Mouse (Mus musculus) kidney, embryonic 15.5 days (tissue): Measurements from ENCODE around the gene Rc3h2. TPM values are rescaled to one million over a fixed set of nuclear protein-coding genes. Genes with fewer than 3 reads are reported as not detected.

Source experiments
- ATAC-seq: fragments of 200-750 bp; cut with Nextera tagmentation; replicated peaks from 2 replicates; pipeline ENCODE4 v1.8.0; 2017; ENCODE audit warnings: moderate TSS enrichment; ENCODE audit not compliant: low FRiP score
- H3K27ac ChIP-seq: fragments of 300-500 bp; sonication (generic); 2 replicates; pipeline ENCODE4 v1.5.1; 2015; ENCODE audit warnings: mild to moderate bottlenecking, inconsistent platforms
- H3K27me3 ChIP-seq: fragments of 300-500 bp; sonication (generic); 2 replicates; pipeline ENCODE4 v1.6.1; 2015; ENCODE audit warnings: inconsistent platforms
- H3K36me3 ChIP-seq: fragments of 300-500 bp; sonication (generic); 2 replicates; pipeline ENCODE4 v1.6.1; 2015; ENCODE audit warnings: inconsistent platforms
- H3K4me1 ChIP-seq: fragments of 300-500 bp; sonication (generic); 2 replicates; pipeline ENCODE4 v1.6.1; 2015; ENCODE audit warnings: inconsistent platforms
- H3K4me2 ChIP-seq: fragments of 300-500 bp; sonication (generic); 2 replicates; pipeline ENCODE4 v1.6.1; 2015; ENCODE audit warnings: moderate library complexity, mild to moderate bottlenecking, inconsistent platforms
- H3K4me3 ChIP-seq: fragments of 300-500 bp; sonication (generic); replicated peaks from 2 replicates; pipeline ENCODE4 v1.5.1; 2015; ENCODE audit warnings: mild to moderate bottlenecking, inconsistent platforms
- H3K9ac ChIP-seq: fragments of 300-500 bp; sonication (generic); 2 replicates; pipeline ENCODE4 v1.6.1; 2015; ENCODE audit warnings: mild to moderate bottlenecking, inconsistent platforms
- H3K9me3 ChIP-seq: fragments of 300-500 bp; sonication (generic); replicated peaks from 2 replicates; pipeline ENCODE4 v1.6.1; 2016; ENCODE audit warnings: inconsistent platforms
- WGBS: fragments of 180-500 bp; shearing (Covaris S2); methylation state at CpG from one replicate; pipeline ENCODE4 v1.1.7; 2015; ENCODE audit warnings: mixed read lengths; 5-methylcytosine and 5-hydroxymethylcytosine counted together
- polyA plus RNA-seq: library from polyadenylated mRNA; unstranded; fragments of >200 nt; fragmentation: Nextera tagmentation; extraction: Ambion mirVana; gene quantifications from 2 replicates; pipeline ENCODE4 v1.2.1, GENCODE M21; 2015

Gene Rc3h2
- polyA plus RNA-seq, 1 experiment from 2014 or later: 15.6 TPM

DNA sequence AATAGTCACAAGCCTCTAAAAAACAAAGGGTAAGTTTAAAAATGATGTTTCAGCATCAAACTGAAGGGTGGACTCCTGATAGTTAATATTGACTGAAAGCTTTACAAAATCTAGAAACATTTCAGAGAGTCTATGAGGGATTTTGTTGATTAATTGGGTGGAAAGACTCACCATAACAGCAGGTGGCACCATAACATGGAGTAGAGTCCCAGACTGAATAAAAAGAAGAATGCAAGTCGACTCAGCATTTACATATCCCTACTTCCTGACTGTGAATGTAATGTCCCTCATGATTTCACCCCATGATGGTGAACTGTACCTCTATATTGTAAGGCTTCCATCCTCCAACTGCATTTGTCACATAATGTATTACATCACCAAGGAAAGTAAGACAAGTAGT is 27.2 kb downstream of the Rc3h2 start:
- Histone ChIP-seq H3K9me3 (no peaks in the 10 kb centered on the region), H3K36me3 (peaks cover 58% of the 10 kb centered on the region), H3K9ac (no peak overlapping the region), H3K4me2 (no peak overlapping the region), H3K4me1 (no peaks in the 10 kb centered on the region), H3K27ac (no peak overlapping the region), H3K27me3 (no peaks in the 10 kb centered on the region), H3K4me3 (no peak overlapping the region)
- 53% methylated on average over 1 of the region's 1 CpGs for WGBS
- no peak for ATAC-seq

GRCm38 (mm10) chr2:37382921-37383320 is 39.8 kb downstream of the Rc3h2 start:
- H3K27ac ChIP-seq: no peak overlapping the region
- no peaks in the 10 kb centered on the region for H3K9me3 ChIP-seq
- H3K36me3 ChIP-seq: peaks cover 62% of the 10 kb centered on the region
- no peaks in the 10 kb centered on the region for H3K4me1 ChIP-seq
- WGBS: 95% methylated on average over 9 of the region's 9 CpGs
- H3K4me2 ChIP-seq: no peak overlapping the region
- H3K27me3 ChIP-seq: no peaks in the 10 kb centered on the region
- H3K9ac ChIP-seq: no peak overlapping the region
- no peak overlapping the region for H3K4me3 ChIP-seq
- no peak for ATAC-seq

DNA sequence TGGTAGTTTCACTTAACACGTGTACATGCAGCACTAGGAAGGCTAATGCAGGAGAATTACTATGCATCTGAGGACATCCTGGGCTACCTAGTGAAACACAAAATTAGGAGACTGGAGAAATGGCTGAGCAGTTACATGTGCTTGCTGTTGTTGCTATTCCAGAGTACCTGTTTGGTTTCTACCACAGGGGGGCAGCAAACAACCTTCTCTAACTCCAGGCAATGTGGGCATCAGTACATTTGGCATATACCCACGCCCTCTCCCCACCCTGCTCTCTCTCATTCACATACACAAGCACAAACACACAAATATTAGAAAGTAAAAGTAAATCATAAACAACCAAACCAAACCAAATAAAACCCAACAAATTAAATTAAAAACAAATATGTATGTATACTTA is 42.5 kb downstream of the Rc3h2 start:
- no peak overlapping the region for H3K4me2 ChIP-seq
- no peak overlapping the region for H3K9ac ChIP-seq
- no peak for ATAC-seq
- peaks cover 70% of the 10 kb centered on the region for H3K36me3 ChIP-seq
- 65% methylated on average over 2 of the region's 2 CpGs for WGBS
- no peaks in the 10 kb centered on the region for H3K4me1 ChIP-seq
- H3K4me3 ChIP-seq: no peak overlapping the region
- no peak overlapping the region for H3K27ac ChIP-seq
- no peaks in the 10 kb centered on the region for H3K9me3 ChIP-seq
- H3K27me3 ChIP-seq: no peaks in the 10 kb centered on the region

GRCm38 (mm10) chr2:37376018-37376417 is 46.7 kb downstream of the Rc3h2 start:
- H3K9ac ChIP-seq: no peak overlapping the region
- no peak overlapping the region for H3K4me3 ChIP-seq
- WGBS: 96% methylated on average over 1 of the region's 1 CpGs

DNA sequence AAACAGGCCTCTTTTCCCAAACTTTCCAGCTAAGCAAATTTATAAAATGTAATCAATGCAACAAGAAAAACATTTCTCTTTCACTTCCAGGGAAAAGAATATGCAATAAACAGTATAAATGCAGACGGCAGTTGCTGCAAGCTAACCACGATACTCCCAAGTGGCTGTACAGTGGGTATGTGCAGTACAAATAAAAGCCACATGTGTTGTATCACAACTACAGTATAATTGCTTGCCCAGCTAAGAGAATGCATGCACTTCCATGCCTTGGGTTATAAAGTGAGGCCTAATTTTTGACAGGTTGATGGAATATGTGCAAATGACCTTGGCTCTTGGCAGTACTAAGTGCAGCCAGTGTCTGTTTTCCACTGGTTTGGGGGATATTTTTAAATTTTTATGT is 52.1 kb downstream of the Rc3h2 start:
- Histone ChIP-seq H3K9me3 (no peaks in the 10 kb centered on the region), H3K4me2 (no peak overlapping the region), H3K27me3 (no peaks in the 10 kb centered on the region), H3K4me1 (no peaks in the 10 kb centered on the region), H3K4me3 (no peak overlapping the region), H3K9ac (no peak overlapping the region), H3K27ac (no peak overlapping the region), H3K36me3 (peaks cover 32% of the 10 kb centered on the region)
- no peak for ATAC-seq
- 90% methylated on average over 2 of the region's 2 CpGs for WGBS

More at GRCm38 (mm10) chr2:37376018-37376417, 46.7 kb downstream of the Rc3h2 start:
- Histone ChIP-seq H3K9me3 (no peaks in the 10 kb centered on the region), H3K36me3 (peaks cover 62% of the 10 kb centered on the region), H3K4me2 (no peak overlapping the region), H3K27ac (no peak overlapping the region), H3K27me3 (no peaks in the 10 kb centered on the region), H3K4me1 (no peaks in the 10 kb centered on the region)
- ATAC-seq: no peak

- H3K27ac ChIP-seq: 0 out of 2 replicates have a peak overlapping the region, but pooled peaks have one; percentile 3
- H3K36me3 ChIP-seq: peaks cover 24% of the 10 kb centered on the region
- no peaks in the 10 kb centered on the region for H3K9me3 ChIP-seq
- no peaks in the 10 kb centered on the region for H3K27me3 ChIP-seq
- ATAC-seq: no peak
- no peak overlapping the region for H3K9ac ChIP-seq
- H3K4me1 ChIP-seq: peaks cover 16% of the 10 kb centered on the region
- WGBS: 83% methylated on average over 2 of the region's 2 CpGs
- H3K4me3 ChIP-seq: peak overlapping the region; percentile 70
- H3K4me2 ChIP-seq: peak overlapping the region; percentile 82
Observed at GRCm38 (mm10) chr2:37359908-37360307, 62.8 kb downstream of the Rc3h2 start.

GRCm38 (mm10) chr2:37358633-37359540 is 63.8 kb downstream of the Rc3h2 start, which contains the start of gene Pdcl:
TSS of gene Pdcl (minus strand) at chr2:37359332.
- peak within 1 kb of the TSS; percentile 99 for H3K27ac ChIP-seq
- ATAC-seq: peak; percentile 99
- peaks cover 34% of the 10 kb centered on the region for H3K36me3 ChIP-seq
- H3K4me1 ChIP-seq: peaks cover 16% of the 10 kb centered on the region
- H3K27me3 ChIP-seq: no peaks in the 10 kb centered on the region
- H3K9ac ChIP-seq: peak within 1 kb of the TSS; percentile 71
- H3K9me3 ChIP-seq: no peaks in the 10 kb centered on the region
- H3K4me3 ChIP-seq: peak within 1 kb of the TSS; percentile 70
- peak within 1 kb of the TSS; percentile 82 for H3K4me2 ChIP-seq
- under 1% methylated on average over 42 of the region's 42 CpGs for WGBS

DNA sequence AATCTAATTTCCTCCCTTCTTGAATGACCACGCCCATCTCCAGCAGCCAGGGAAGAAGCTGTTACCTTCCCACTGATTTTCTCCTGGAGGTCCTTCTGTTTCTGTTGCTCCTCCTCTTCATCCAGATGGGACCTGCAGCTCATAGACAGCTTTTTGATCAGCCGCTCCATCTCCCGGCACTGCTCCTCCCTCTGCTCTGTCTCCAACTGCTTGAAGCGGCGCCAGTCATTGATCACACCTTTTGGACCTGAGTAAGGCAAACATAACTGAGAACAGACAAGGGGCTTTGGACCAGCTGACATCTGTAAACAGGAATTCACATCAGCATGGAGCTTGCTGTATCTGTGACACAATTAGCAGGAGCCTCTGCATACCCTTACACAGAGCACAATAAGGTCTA is 67.1 kb downstream of the Rc3h2 start:
- Histone ChIP-seq H3K36me3 (peaks cover 65% of the 10 kb centered on the region), H3K9ac (no peak overlapping the region), H3K9me3 (no peaks in the 10 kb centered on the region), H3K27ac (no peak overlapping the region), H3K27me3 (no peaks in the 10 kb centered on the region), H3K4me2 (no peak overlapping the region), H3K4me3 (no peak overlapping the region), H3K4me1 (peaks cover 16% of the 10 kb centered on the region)
- WGBS: 96% methylated on average over 5 of the region's 5 CpGs
- ATAC-seq: no peak

GRCm38 (mm10) chr2:37351671-37352070 is 71.0 kb downstream of the Rc3h2 start:
- 84% methylated on average over 7 of the region's 7 CpGs for WGBS
- no peak overlapping the region for H3K27ac ChIP-seq
- H3K36me3 ChIP-seq: peaks cover 70% of the 10 kb centered on the region
- no peaks in the 10 kb centered on the region for H3K4me1 ChIP-seq
- no peak for ATAC-seq
- no peak overlapping the region for H3K9ac ChIP-seq
- H3K4me2 ChIP-seq: no peak overlapping the region
- no peak overlapping the region for H3K4me3 ChIP-seq
- H3K9me3 ChIP-seq: no peaks in the 10 kb centered on the region
- no peaks in the 10 kb centered on the region for H3K27me3 ChIP-seq

DNA sequence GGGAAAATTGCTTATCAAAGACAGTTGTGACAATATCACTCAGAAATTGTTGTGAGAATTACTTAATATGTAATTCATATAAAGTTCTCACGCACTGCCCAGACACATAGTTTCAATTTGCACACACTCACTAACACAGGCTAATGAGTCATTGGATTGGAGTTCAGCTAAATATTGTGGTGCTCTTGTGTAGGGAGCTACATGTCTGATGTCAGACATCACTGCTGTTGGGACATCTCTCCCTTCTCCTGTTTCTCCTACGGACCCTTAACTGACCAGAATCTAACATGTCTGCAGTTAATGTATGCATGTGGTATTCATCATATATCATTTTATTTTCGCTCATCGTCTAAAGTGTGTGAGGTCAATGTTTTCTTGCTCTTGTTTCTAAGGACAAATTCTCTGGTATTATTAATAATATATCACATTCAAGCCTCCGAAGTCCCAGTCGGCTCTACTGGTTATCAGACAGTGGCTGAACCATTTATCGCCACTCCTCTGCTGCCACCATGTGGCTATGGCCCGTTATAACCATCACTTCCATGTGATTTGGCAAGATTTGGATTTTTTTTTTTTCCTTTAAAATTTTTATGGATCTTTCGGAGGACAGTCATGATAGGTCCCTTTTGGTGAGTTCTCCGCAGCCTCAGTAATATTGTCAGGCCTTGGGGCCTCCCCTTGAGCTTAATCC is 84.1 kb downstream of the Rc3h2 start:
- Histone ChIP-seq H3K4me3 (no peak overlapping the region), H3K9me3 (no peaks in the 10 kb centered on the region), H3K4me1 (no peaks in the 10 kb centered on the region), H3K9ac (no peak overlapping the region), H3K4me2 (no peak overlapping the region), H3K36me3 (no peaks in the 10 kb centered on the region), H3K27me3 (no peaks in the 10 kb centered on the region), H3K27ac (no peak overlapping the region)
- no peak for ATAC-seq
- 60% methylated on average over 10 of the region's 10 CpGs for WGBS

- WGBS: 81% methylated on average over 2 of the region's 2 CpGs
- Histone ChIP-seq H3K9ac (no peak overlapping the region), H3K36me3 (no peaks in the 10 kb centered on the region), H3K4me2 (no peak overlapping the region), H3K27ac (no peak overlapping the region), H3K27me3 (no peaks in the 10 kb centered on the region), H3K4me3 (no peak overlapping the region), H3K4me1 (no peaks in the 10 kb centered on the region), H3K9me3 (no peaks in the 10 kb centered on the region)
- ATAC-seq: no peak
Observed at GRCm38 (mm10) chr2:37333321-37333720, 89.4 kb downstream of the Rc3h2 start.

DNA sequence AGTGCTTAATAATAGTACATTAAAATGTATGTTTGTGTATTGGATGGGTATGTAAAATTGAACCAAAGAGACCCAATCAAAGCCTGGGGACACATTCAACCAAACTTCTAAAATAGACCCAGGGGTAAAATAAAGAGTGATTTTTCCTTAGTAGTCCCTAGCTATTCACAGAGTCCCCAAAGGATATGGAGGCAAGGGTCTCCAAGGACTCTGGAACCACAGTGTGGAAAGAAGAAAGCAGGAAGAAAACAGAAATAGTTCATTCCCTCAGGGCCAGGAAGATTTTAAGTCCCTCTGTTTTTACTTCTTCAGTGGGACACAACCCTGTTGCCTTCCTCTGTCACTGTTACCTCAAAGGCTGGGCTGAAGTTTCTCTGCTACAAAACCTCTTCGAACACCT is 96.5 kb downstream of the Rc3h2 start, which contains the start of gene Olfr368:
Gene Olfr368, plus strand, starts transcription at position 301 of the 400 bp plus-strand sequence.
- Histone ChIP-seq H3K27ac (no peak within 1 kb of the TSS), H3K4me3 (no peak within 1 kb of the TSS), H3K4me2 (no peak within 1 kb of the TSS), H3K9ac (no peak within 1 kb of the TSS), H3K27me3 (no peaks in the 10 kb centered on the region), H3K9me3 (no peaks in the 10 kb centered on the region), H3K36me3 (no peaks in the 10 kb centered on the region), H3K4me1 (no peaks in the 10 kb centered on the region)
- WGBS: 74% methylated on average over 1 of the region's 1 CpGs
- no peak for ATAC-seq
